Mouse (Mus musculus): ENCODE measurements around the gene Mlkl. TPM values are rescaled to one million over a fixed set of nuclear protein-coding genes. Genes with fewer than 3 reads are reported as not detected.

Mlkl gene
- total and polyA plus RNA-seq, 3 experiments = 0.72 to 7.9 (median 1.5) TPM

DNA sequence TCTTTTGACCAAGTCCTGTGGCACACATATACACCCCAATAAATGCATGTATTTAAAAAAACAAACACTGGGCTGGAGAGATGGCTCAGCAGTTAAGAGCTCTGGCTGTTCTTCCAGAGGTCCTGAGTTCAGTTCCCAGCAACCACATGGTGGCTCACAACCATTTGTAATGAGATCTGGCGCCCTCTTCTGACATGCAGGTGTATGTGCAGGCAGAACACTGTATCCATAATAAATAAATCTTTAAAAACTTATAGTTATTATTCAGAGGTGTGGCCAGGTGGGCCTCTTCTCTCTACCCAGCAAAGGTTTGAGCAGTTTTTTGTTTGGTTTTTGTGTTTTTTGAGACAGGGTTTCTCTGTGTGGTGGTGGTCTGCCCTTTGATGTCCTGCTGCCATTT is 20.9 kb upstream of the Mlkl start:
- Histone ChIP-seq H3K9me3 (replicated peaks; ENCODE audit: low read length) (peaks cover 14% of the 10 kb centered on the region), H3K4me3 (replicated peaks in 1 of 3; ENCODE audit: low read depth in 2 of 3, low read length in 2 of 3, poor library complexity in 1 of 3) (no peak overlapping the region), H3K36me3 (replicated peaks in 1 of 2; ENCODE audit: control insufficient read depth in 1 of 2, insufficient read depth in 1 of 2, low read length in 1 of 2) (no peaks in the 10 kb centered on the region), H3K27ac (ENCODE audit: insufficient read depth, low read depth) (no peak overlapping the region), H3K4me1 (ENCODE audit: control insufficient read depth in 1 of 2, insufficient read depth in 2 of 2) (no peaks in the 10 kb centered on the region), H3K4me2 (ENCODE audit: insufficient read depth, low read depth, poor library complexity, severe bottlenecking) (no peak overlapping the region), H3K9ac (ENCODE audit: insufficient read depth, low read depth) (no peak overlapping the region), H3K79me2 (replicated peaks; ENCODE audit: control insufficient read depth, extremely low read depth, insufficient read depth, poor library complexity, severe bottlenecking) (no peaks in the 10 kb centered on the region), H3K27me3 (replicated peaks) (peaks cover 92% of the 10 kb centered on the region)
- in situ Hi-C loops (cut with MboI; ENCODE audit: low pct_ligation_motif_present, low pct_unique_long_range_greater_than_20kb, low sequenced_read_pairs) = no loop called here
- DNase-seq (ENCODE audit: extremely low read depth) = no peak
- dilution Hi-C loops (cut with MboI; ENCODE audit: extremely low pct_ligation_motif_present, extremely low pct_unique_long_range_greater_than_20kb, low sequenced_read_pairs) = no loop called here
- TF ChIP-seq MYC (IDR thresholded peaks at IDR 0.05; ENCODE audit: low read depth, low read length) = no peak

DNA sequence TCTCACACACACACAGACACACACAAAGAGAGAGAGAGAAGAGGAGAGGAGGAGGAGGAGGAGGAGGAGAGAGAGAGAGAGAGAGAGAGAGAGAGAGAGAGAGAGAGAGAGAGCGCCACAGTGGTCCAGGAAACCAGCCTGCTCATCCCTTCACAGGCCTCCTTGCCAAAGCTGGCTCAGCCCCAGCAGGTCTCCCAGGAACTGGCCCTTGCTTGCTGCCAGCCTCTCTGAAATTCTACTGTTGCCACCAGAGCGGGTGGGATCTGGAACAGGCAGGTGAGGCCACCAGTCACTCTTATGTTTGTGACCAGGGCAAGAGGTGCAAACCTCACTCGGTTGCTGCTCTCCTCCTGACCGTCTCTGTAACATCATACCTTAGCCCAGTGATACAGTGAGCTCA is 19.5 kb upstream of the Mlkl start:
- Histone ChIP-seq H3K4me3 (replicated peaks in 1 of 3; ENCODE audit: low read depth in 2 of 3, low read length in 2 of 3, poor library complexity in 1 of 3) (no peak overlapping the region), H3K79me2 (replicated peaks; ENCODE audit: control insufficient read depth, extremely low read depth, insufficient read depth, poor library complexity, severe bottlenecking) (no peaks in the 10 kb centered on the region), H3K36me3 (replicated peaks in 1 of 2; ENCODE audit: control insufficient read depth in 1 of 2, insufficient read depth in 1 of 2, low read length in 1 of 2) (no peaks in the 10 kb centered on the region), H3K27ac (ENCODE audit: insufficient read depth, low read depth) (no peak overlapping the region), H3K9ac (ENCODE audit: insufficient read depth, low read depth) (no peak overlapping the region), H3K9me3 (replicated peaks; ENCODE audit: low read length) (peaks cover 14% of the 10 kb centered on the region), H3K27me3 (replicated peaks) (peaks cover 89% of the 10 kb centered on the region), H3K4me2 (ENCODE audit: insufficient read depth, low read depth, poor library complexity, severe bottlenecking) (no peak overlapping the region), H3K4me1 (ENCODE audit: control insufficient read depth in 1 of 2, insufficient read depth in 2 of 2) (no peaks in the 10 kb centered on the region)
- DNase-seq (ENCODE audit: extremely low read depth) = no peak
- in situ Hi-C loops (cut with MboI; ENCODE audit: low pct_ligation_motif_present, low pct_unique_long_range_greater_than_20kb, low sequenced_read_pairs) = no loop called here
- dilution Hi-C loops (cut with MboI; ENCODE audit: extremely low pct_ligation_motif_present, extremely low pct_unique_long_range_greater_than_20kb, low sequenced_read_pairs) = no loop called here
- TF ChIP-seq TCF12 (IDR thresholded peaks at IDR 0.05; ENCODE audit: low read depth, low read length) (no peak), E2F4 (IDR thresholded peaks at IDR 0.05; ENCODE audit: insufficient replicate concordance, low read depth, low read length) (no peak), MXI1 (IDR thresholded peaks at IDR 0.05; ENCODE audit: low read depth, low read length) (no peak), MEF2A (IDR thresholded peaks at IDR 0.05; ENCODE audit: borderline replicate concordance, low read depth, low read length) (no peak), UBTF (IDR thresholded peaks at IDR 0.05; ENCODE audit: low read depth, low read length) (no peak), GABPA (IDR thresholded peaks at IDR 0.05; ENCODE audit: insufficient replicate concordance, low read depth, low read length) (no peak), ZMIZ1 (IDR thresholded peaks at IDR 0.05; ENCODE audit: low read depth, low read length) (no peak), NRF1 (IDR thresholded peaks at IDR 0.05; ENCODE audit: low read depth, low read length) (no peak), JUND (conservative IDR thresholded peaks at IDR 0.05; ENCODE audit: low read depth, low read length) (no peak)

GRCm38 (mm10) chr8:111353497-111353896 is 15.5 kb upstream of the Mlkl start:
- dilution Hi-C loops (cut with MboI; ENCODE audit: extremely low pct_ligation_motif_present, extremely low pct_unique_long_range_greater_than_20kb, low sequenced_read_pairs) (no loop called here), in situ Hi-C loops (cut with MboI; ENCODE audit: low pct_ligation_motif_present, low pct_unique_long_range_greater_than_20kb, low sequenced_read_pairs) (loop anchor here (5.0 kb wide), 1 partner anchor 84 kb away; no protein-coding TSS in a partner anchor)
- no peak overlapping the region for H3K4me2 ChIP-seq (ENCODE audit: insufficient read depth, low read depth, poor library complexity, severe bottlenecking)
- H3K79me2 ChIP-seq (replicated peaks; ENCODE audit: control insufficient read depth, extremely low read depth, insufficient read depth, poor library complexity, severe bottlenecking) = no peaks in the 10 kb centered on the region
- H3K36me3 ChIP-seq (replicated peaks in 1 of 2; ENCODE audit: control insufficient read depth in 1 of 2, insufficient read depth in 1 of 2, low read length in 1 of 2) = no peaks in the 10 kb centered on the region
- peaks cover 89% of the 10 kb centered on the region for H3K27me3 ChIP-seq (replicated peaks)
- peaks cover 14% of the 10 kb centered on the region for H3K9me3 ChIP-seq (replicated peaks; ENCODE audit: low read length)
- DNase-seq (ENCODE audit: extremely low read depth) = no peak
- H3K4me1 ChIP-seq (ENCODE audit: control insufficient read depth in 1 of 2, insufficient read depth in 2 of 2) = no peaks in the 10 kb centered on the region
- no peak overlapping the region for H3K9ac ChIP-seq (ENCODE audit: insufficient read depth, low read depth)
- no peak overlapping the region for H3K27ac ChIP-seq (ENCODE audit: insufficient read depth, low read depth)
- no peak overlapping the region for H3K4me3 ChIP-seq (replicated peaks in 1 of 3; ENCODE audit: low read depth in 2 of 3, low read length in 2 of 3, poor library complexity in 1 of 3)
- TF ChIP-seq E2F4 (IDR thresholded peaks at IDR 0.05; ENCODE audit: insufficient replicate concordance, low read depth, low read length) (no peak), HCFC1 (IDR thresholded peaks at IDR 0.05; ENCODE audit: low read depth, low read length) (no peak)

Measured in CH12.LX (cell line).